Mouse (Mus musculus) heart, embryonic 11.5 days (tissue): Measurements from ENCODE around the gene Gm49711. TPM values are rescaled to one million over a fixed set of nuclear protein-coding genes. Genes with fewer than 3 reads are reported as not detected.

Experiments used
- ATAC-seq: fragments of 200-750 bp; cut with Nextera tagmentation; replicated peaks from 2 replicates; pipeline ENCODE4 v1.8.0; 2017; ENCODE audit warnings: moderate library complexity; ENCODE audit not compliant: insufficient number of reproducible peaks, low FRiP score, low TSS enrichment
- H3K27ac ChIP-seq: fragments of 300-500 bp; sonication (generic); 2 replicates; pipeline ENCODE4 v1.5.1; 2014; ENCODE audit warnings: mild to moderate bottlenecking, low read depth, low read length
- H3K27me3 ChIP-seq: fragments of 300-500 bp; sonication (generic); 2 replicates; pipeline ENCODE4 v1.6.1; 2014; ENCODE audit warnings: mild to moderate bottlenecking, low read length, mixed read lengths; ENCODE audit not compliant: control insufficient read depth, insufficient read depth
- H3K36me3 ChIP-seq: fragments of 300-500 bp; sonication (generic); 2 replicates; pipeline ENCODE4 v1.6.1; 2014; ENCODE audit warnings: mild to moderate bottlenecking, low read length, moderate library complexity, mixed read lengths; ENCODE audit not compliant: control insufficient read depth, insufficient read depth
- H3K4me1 ChIP-seq: fragments of 300-500 bp; sonication (generic); 2 replicates; pipeline ENCODE4 v1.6.1; 2014; ENCODE audit warnings: low read length; ENCODE audit not compliant: control insufficient read depth, insufficient read depth
- H3K4me2 ChIP-seq: fragments of 300-500 bp; sonication (generic); 2 replicates; pipeline ENCODE4 v1.6.1; 2014; ENCODE audit warnings: mild to moderate bottlenecking, moderate library complexity
- H3K4me3 ChIP-seq: fragments of 300-500 bp; sonication (generic); 2 replicates; pipeline ENCODE4 v1.5.1; 2014; ENCODE audit warnings: low read depth, low read length
- H3K9ac ChIP-seq: fragments of 300-500 bp; sonication (generic); 2 replicates; pipeline ENCODE4 v1.6.1; 2014; ENCODE audit warnings: mild to moderate bottlenecking, low read depth, low read length, moderate library complexity
- H3K9me3 ChIP-seq: fragments of 300-500 bp; sonication (generic); replicated peaks from 2 replicates; pipeline ENCODE4 v1.6.1; 2016; ENCODE audit warnings: low read length; ENCODE audit not compliant: control insufficient read depth
- WGBS: fragments of 180-500 bp; shearing (Covaris S2); extraction: QIAGEN DNeasy Blood & Tissue Kit; methylation state at CpG from one replicate; pipeline ENCODE4 v1.1.7; 2014; ENCODE audit not compliant: insufficient replicate concordance; 5-methylcytosine and 5-hydroxymethylcytosine counted together
- polyA plus RNA-seq: library from polyadenylated mRNA; unstranded; fragments of >200 nt; fragmentation: Nextera tagmentation; extraction: Ambion mirVana; gene quantifications from 2 replicates; pipeline ENCODE4 v1.2.1, GENCODE M21; 2014

Gene Gm49711
- polyA plus RNA-seq, 1 experiment from 2014 or later = 0.20 TPM

GRCm38 (mm10) chr16:92057456-92057851 is 662 bp upstream of the Gm49711 start:
- WGBS = 5% methylated on average over 11 of the region's 11 CpGs

GRCm38 (mm10) chr16:92058644-92059620 is 816 bp downstream of the Gm49711 start:
- H3K9ac ChIP-seq = peak overlapping the region; percentile 93
- peak overlapping the region; percentile 71 for H3K27ac ChIP-seq
- H3K4me2 ChIP-seq = peak overlapping the region; percentile 87
- 2% methylated on average over 63 of the region's 63 CpGs for WGBS
- peaks cover 8% of the 10 kb centered on the region; the same call in 1 of the 2 replicates for H3K4me1 ChIP-seq
- H3K27me3 ChIP-seq = no peaks in the 10 kb centered on the region
- peak; percentile 49 for ATAC-seq
- H3K4me3 ChIP-seq = peak overlapping the region; percentile 95
- peaks cover 6% of the 10 kb centered on the region for H3K9me3 ChIP-seq
- peaks cover 14% of the 10 kb centered on the region for H3K36me3 ChIP-seq

More at GRCm38 (mm10) chr16:92057456-92057851, 662 bp upstream of the Gm49711 start:
- Histone ChIP-seq H3K4me2 (peak overlapping the region; percentile 87), H3K27me3 (no peaks in the 10 kb centered on the region), H3K9ac (peak overlapping the region; percentile 93), H3K9me3 (peaks cover 7% of the 10 kb centered on the region), H3K36me3 (peaks cover 6% of the 10 kb centered on the region), H3K4me1 (peaks cover 8% of the 10 kb centered on the region; the same call in 1 of the 2 replicates), H3K27ac (peak overlapping the region; percentile 85), H3K4me3 (peak overlapping the region; percentile 95)
- ATAC-seq = 0 out of 2 replicates have a peak, but pooled peaks have one; percentile 8

GRCm38 (mm10) chr16:92060213-92060612 is 2.1 kb downstream of the Gm49711 start:
- H3K36me3 ChIP-seq = peaks cover 14% of the 10 kb centered on the region
- no peaks in the 10 kb centered on the region for H3K27me3 ChIP-seq
- H3K9ac ChIP-seq = no peak overlapping the region
- H3K4me1 ChIP-seq = peaks cover 8% of the 10 kb centered on the region; the same call in 1 of the 2 replicates
- no peaks in the 10 kb centered on the region for H3K9me3 ChIP-seq
- 66% methylated on average over 3 of the region's 3 CpGs for WGBS
- no peak overlapping the region for H3K27ac ChIP-seq
- H3K4me2 ChIP-seq = no peak overlapping the region
- ATAC-seq = no peak
- H3K4me3 ChIP-seq = no peak overlapping the region

- peaks cover 5% of the 10 kb centered on the region; the same call in 1 of the 2 replicates for H3K4me1 ChIP-seq
- ATAC-seq = no peak
- H3K27me3 ChIP-seq = no peaks in the 10 kb centered on the region
- WGBS = 94% methylated on average over 7 of the region's 7 CpGs
- H3K4me2 ChIP-seq = no peak overlapping the region
- H3K9me3 ChIP-seq = no peaks in the 10 kb centered on the region
- peaks cover 14% of the 10 kb centered on the region for H3K36me3 ChIP-seq
- H3K27ac ChIP-seq = no peak overlapping the region
- no peak overlapping the region for H3K4me3 ChIP-seq
- H3K9ac ChIP-seq = no peak overlapping the region
Measured at GRCm38 (mm10) chr16:92061586-92061985, 3.5 kb downstream of the Gm49711 start.

- 97% methylated on average over 1 of the region's 1 CpGs for WGBS
- no peaks in the 10 kb centered on the region for H3K9me3 ChIP-seq
- no peak overlapping the region for H3K9ac ChIP-seq
- H3K4me2 ChIP-seq = no peak overlapping the region
- ATAC-seq = no peak
- peaks cover 17% of the 10 kb centered on the region for H3K36me3 ChIP-seq
- no peak overlapping the region for H3K27ac ChIP-seq
- H3K27me3 ChIP-seq = no peaks in the 10 kb centered on the region
- no peaks in the 10 kb centered on the region for H3K4me1 ChIP-seq
- H3K4me3 ChIP-seq = no peak overlapping the region
Measured at GRCm38 (mm10) chr16:92062832-92063231, 4.7 kb downstream of the Gm49711 start.

GRCm38 (mm10) chr16:92064801-92065200 is 6.7 kb downstream of the Gm49711 start:
- WGBS = 85% methylated on average over 2 of the region's 2 CpGs

GRCm38 (mm10) chr16:92070338-92070737 is 12.2 kb downstream of the Gm49711 start:
- H3K4me2 ChIP-seq = no peak overlapping the region
- H3K9ac ChIP-seq = no peak overlapping the region
- peaks cover 3% of the 10 kb centered on the region for H3K36me3 ChIP-seq
- H3K27me3 ChIP-seq = no peaks in the 10 kb centered on the region
- H3K4me1 ChIP-seq = no peaks in the 10 kb centered on the region
- 81% methylated on average over 8 of the region's 8 CpGs for WGBS
- H3K9me3 ChIP-seq = no peaks in the 10 kb centered on the region
- no peak for ATAC-seq
- no peak overlapping the region for H3K4me3 ChIP-seq
- H3K27ac ChIP-seq = no peak overlapping the region

More at GRCm38 (mm10) chr16:92064801-92065200, 6.7 kb downstream of the Gm49711 start:
- Histone ChIP-seq H3K4me1 (no peaks in the 10 kb centered on the region), H3K9ac (no peak overlapping the region), H3K36me3 (peaks cover 17% of the 10 kb centered on the region), H3K27me3 (no peaks in the 10 kb centered on the region), H3K4me3 (no peak overlapping the region), H3K4me2 (no peak overlapping the region), H3K9me3 (no peaks in the 10 kb centered on the region), H3K27ac (no peak overlapping the region)
- no peak for ATAC-seq

- Histone ChIP-seq H3K36me3 (0 out of 2 replicates have a peak, but pooled peaks cover 5% of the 10 kb centered on the region), H3K4me3 (no peak overlapping the region), H3K27me3 (no peaks in the 10 kb centered on the region), H3K4me2 (no peak overlapping the region), H3K27ac (no peak overlapping the region), H3K4me1 (no peaks in the 10 kb centered on the region), H3K9me3 (no peaks in the 10 kb centered on the region), H3K9ac (no peak overlapping the region)
- no peak for ATAC-seq
- 94% methylated on average over 8 of the region's 8 CpGs for WGBS
Measured at GRCm38 (mm10) chr16:92076797-92077196, 18.7 kb downstream of the Gm49711 start.
